Mouse (Mus musculus): Measurements from ENCODE around the gene Harbi1. TPM values are rescaled to one million over a fixed set of nuclear protein-coding genes. Genes with fewer than 3 reads are reported as not detected.

Gene Harbi1
- 1 to 10 TPM; 5.4 to 6.2 TPM for total RNA-seq (2021)
- long read RNA-seq, experiment 1, transcript Harbi1-201 (3 exons, 2,308 nt) = major isoform, 7 of 18 reads
- long read RNA-seq, experiment 1, partial matches to known transcripts = 0 of 18 reads
- long read RNA-seq, experiment 1, other reads (novel, unspliced or antisense) = 11 of 18 reads
- long read RNA-seq, experiment 2, transcript Harbi1-201 (3 exons, 2,308 nt) = major isoform, 8 of 13 reads
- long read RNA-seq, experiment 2, partial matches to known transcripts = 1 of 13 reads
- long read RNA-seq, experiment 2, other reads (novel, unspliced or antisense) = 4 of 13 reads

GRCm38 (mm10) chr2:91710272-91711234 lies at the start of gene Harbi1, which contains the start of gene Atg13:
Gene Harbi1 (plus strand): TSS chr2:91710852.
Gene Atg13 (minus strand): TSS chr2:91710576.
- peak; percentile 93 for DNase-seq (ENCODE audit: low spot score)

DNA sequence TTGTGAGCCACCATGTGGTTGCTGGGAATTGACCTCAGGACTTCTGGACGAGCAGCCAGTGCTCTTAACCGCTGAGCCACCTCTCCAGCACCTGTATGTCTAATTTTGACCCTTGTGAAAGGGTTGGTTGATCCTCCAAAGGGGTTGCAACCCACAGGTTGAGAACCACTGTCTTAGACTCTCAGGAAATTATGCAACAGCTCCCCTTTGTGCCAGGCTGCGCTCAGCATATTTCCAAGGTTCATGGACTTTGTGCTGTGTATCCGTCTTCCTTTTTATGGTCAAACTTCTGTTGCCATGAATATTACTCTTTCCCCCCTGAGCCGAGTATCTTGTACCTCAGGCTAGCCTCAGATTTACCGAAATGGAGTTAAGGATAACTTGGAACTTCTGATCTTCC lies 49.7 kb upstream of the Harbi1 start:
- no peak for DNase-seq (ENCODE audit: low spot score)

DNA sequence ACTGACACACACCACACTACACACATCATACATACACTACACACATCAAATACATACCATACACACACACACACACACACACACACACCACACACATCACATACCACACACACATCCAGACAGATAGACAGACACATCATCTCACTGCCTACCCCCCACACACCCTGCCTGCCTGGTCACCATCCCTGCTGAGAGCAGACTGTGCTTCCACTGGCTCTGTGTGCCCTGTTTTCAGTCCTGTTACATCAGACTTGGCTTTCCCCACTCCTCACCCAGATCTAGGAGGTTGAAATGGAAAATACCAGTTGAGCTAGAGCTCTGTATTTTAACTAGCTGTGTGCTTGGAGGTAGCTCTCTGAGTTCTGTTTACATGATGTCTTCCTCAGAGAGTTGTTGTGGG lies 45.9 kb upstream of the Harbi1 start:
- DNase-seq (ENCODE audit: low spot score) = no peak

GRCm38 (mm10) chr2:91666386-91666910 lies 44.2 kb upstream of the Harbi1 start:
- no peak for DNase-seq (ENCODE audit: low spot score)

DNA sequence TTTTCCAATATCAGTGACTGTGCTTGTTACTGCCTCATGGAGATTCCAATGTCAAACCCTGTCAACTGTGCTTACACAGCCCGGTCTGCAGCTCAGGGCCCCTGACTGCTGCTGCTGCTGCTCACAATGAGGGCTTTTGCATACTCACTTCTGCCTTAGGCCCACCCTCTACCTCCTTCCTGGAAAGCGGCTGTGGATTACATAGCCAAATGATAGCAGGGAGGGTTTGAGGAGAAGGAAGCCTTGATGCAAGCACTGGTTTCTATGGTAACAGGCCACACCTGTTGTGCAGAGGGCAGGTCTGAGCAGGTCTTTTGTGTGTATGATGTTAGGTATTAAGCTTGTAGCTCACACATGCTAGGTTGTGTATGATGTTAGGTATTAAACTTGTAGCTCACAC lies 42.9 kb upstream of the Harbi1 start:
- no peak for DNase-seq (ENCODE audit: low spot score)

DNA sequence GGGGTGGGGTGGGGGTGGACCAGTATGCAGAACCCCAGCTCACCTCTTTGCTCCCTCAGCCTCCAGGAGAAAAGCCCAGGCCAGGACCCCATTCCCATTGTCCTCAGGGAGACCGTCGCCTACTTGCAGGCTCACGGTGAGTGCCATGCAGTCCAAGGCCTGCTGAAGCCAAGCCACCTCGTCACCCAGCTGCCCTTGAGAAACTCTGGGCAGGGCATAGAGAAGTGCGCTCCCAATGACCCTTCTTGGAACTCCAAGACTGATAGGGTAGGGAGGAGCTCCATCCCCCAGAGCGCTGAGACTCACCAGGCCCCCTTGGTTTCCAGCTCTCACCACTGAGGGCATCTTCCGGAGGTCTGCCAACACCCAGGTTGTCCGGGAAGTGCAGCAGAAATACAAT lies 41.3 kb upstream of the Harbi1 start:
- DNase-seq (ENCODE audit: low spot score) = no peak

GRCm38 (mm10) chr2:91670038-91670437 lies 40.6 kb upstream of the Harbi1 start:
- no peak for DNase-seq (ENCODE audit: low spot score)

- no peak for DNase-seq (ENCODE audit: low spot score)
Observed at GRCm38 (mm10) chr2:91673587-91673986, 37.1 kb upstream of the Harbi1 start.

- no peak for DNase-seq (ENCODE audit: low spot score)
Observed at GRCm38 (mm10) chr2:91674895-91675294, 35.8 kb upstream of the Harbi1 start.

DNA sequence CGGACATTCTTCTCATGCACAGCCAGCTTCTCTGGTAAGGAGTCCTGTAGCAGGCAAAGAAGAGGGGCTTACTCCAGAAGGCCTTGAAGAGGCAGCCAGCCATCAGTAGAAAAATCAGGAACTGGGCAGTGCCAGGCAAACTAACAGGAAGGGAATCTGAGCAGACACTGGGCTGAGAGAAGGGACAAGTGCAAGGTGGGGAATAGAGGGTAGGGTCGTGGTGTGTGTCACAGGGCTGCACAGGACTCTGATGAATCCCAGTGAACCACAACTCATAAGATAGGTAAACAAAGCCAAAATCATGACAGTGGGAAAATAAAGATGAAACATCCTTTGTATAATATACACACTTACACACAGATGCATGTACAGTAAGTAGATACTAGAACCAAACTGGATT lies 34.2 kb upstream of the Harbi1 start:
- no peak for DNase-seq (ENCODE audit: low spot score)

DNA sequence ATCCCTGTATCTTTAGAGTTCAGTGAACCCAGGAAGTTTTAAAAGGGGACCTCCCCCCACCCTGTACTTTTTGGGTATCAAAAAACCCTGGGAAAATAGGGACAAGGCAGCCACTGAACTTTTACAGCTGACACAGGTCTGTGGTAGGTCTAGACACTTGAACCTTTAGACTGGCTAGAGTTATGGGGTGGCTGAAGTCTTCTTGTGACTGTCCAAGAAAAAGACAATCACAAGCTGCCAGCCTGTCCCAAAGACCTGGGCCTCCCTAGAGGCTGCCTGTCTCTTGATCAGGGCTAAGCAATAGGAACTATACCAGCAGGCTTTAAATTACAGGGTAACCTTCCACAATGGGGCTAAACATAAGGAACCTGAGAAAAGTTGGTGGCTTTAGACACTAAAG lies 33.7 kb upstream of the Harbi1 start:
- DNase-seq (ENCODE audit: low spot score) = no peak

GRCm38 (mm10) chr2:91682850-91683249 lies 27.8 kb upstream of the Harbi1 start:
- DNase-seq (ENCODE audit: low spot score) = peak; percentile 59

- DNase-seq (ENCODE audit: low spot score) = no peak
Observed at GRCm38 (mm10) chr2:91683919-91684318, 26.7 kb upstream of the Harbi1 start.

- no peak for DNase-seq (ENCODE audit: low spot score)
Observed at GRCm38 (mm10) chr2:91689452-91689851, 21.2 kb upstream of the Harbi1 start.

DNA sequence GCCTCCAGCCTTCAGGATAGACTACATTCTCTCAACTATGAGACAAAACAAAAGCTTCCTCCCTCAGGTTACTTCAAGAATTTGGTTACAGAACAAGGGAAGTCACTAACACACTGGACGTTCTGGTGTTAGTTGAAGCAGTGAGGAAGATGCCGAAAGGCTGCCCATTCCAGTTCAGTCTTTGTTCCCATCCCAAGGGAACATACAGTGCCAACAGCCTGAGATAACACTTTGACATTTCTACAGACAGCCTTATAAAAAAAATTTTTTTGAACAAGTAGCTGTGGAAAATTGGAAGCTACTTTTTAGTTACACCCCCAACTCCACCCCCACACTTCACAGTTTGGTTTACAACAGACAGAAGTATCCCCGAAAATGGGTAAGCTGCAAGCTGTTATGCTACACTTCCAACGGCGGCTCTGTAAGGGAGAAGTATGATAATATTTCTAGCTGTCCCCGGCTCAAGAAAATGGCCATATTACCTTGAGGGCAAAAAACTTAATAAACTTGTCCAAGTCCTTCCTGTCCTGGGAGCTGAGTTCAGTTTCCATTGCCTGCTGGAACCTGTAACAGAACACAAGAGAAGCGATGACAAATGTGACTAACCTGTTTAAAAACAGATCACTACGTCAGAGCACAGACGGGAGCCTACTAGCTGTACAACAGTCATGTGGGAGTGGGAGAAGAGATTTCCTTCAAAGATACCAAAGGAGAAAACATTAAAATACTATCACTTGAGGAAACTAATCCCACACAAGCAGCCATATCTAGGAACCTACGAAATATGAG lies 15.0 kb upstream of the Harbi1 start:
- DNase-seq (ENCODE audit: low spot score) = no peak

DNA sequence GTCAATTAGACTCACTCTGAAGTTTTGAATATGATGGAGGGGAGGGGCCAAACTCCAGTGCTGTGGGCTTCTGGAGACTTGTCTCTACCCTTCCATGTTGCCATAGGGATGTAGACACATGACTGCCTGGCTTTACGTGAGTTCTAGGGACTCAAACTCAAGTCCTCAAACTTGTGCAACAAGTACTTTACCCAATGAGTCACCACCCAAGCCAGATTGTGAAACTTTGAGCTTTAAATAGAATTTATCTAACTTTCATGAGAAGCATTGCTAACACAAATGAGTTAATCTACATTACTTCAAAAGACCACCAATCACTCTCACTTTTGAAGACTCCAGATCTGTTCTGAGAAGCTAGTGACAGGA lies 14.4 kb upstream of the Harbi1 start:
- DNase-seq (ENCODE audit: low spot score) = no peak

DNA sequence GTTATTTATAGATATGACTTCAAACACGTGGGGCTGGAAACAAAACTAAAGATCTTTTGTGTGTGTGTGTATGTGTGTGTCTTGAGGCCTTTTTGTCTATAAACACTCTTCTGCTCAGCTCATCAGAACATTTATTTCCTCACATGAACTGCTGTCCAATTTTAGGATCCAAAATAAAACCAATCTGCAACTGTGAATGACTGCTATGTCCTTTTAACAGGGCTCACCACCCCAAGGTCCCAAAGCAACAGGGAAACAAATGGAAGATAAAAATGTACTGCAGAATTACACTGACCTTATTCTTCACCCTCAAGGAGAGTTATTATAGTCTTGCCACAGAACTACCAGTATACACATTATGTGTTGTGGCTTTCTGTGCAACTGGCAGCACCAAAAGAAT lies 11.4 kb upstream of the Harbi1 start:
- no peak for DNase-seq (ENCODE audit: low spot score)

- no peak for DNase-seq (ENCODE audit: low spot score)
Observed at GRCm38 (mm10) chr2:91701366-91701765, 9.3 kb upstream of the Harbi1 start.

GRCm38 (mm10) chr2:91705736-91706135 lies 4.9 kb upstream of the Harbi1 start:
- no peak for DNase-seq (ENCODE audit: low spot score)

DNA sequence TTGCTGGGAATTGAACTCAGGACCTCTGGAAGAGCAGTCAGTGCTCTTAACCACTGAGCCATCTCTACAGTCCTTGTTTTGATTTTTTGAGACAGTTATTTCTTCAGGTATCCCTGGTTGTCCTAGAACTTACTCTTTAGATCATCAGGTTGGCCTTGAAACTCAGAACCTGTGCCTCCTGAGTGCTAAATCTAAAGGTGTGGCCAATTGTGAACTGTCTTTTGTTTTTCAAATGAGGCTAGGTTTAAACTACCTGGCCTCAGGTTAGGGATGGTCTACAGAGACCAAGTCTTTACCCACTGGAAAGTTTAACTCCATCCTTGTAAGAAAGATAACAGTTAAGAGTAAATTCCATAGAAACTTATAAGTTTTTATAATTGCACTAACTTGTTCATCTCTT lies 4.2 kb upstream of the Harbi1 start:
- no peak for DNase-seq (ENCODE audit: low spot score)

DNA sequence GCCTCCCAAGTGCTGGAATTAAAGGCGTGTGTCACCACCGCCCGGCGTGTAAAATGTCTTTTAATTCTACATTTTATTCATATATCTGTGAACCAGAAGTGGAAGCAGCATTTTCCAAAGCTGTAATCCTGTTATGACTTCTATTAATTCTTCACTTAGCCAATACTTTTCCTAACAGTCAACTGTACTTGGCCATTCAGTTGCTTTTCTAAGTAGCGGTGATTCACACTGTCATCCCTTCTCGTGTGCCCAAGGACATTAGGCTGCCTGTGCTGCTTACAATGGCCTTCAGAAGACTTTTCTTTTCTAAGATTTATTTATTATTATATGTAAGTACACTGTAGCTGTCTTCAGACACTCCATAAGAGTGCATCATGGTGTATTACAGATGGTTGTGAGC lies 2.3 kb upstream of the Harbi1 start:
- no peak for DNase-seq (ENCODE audit: low spot score)
